Mouse (Mus musculus) heart, embryonic 14.5 days (tissue): ENCODE data around the gene Cpne2. TPM values are rescaled to one million over a fixed set of nuclear protein-coding genes. Genes with fewer than 3 reads are reported as not detected.

Source experiments
- ATAC-seq: fragments of 200-750 bp; cut with Nextera tagmentation; 2 replicates; pipeline ENCODE4 v1.8.0; 2017; ENCODE audit warnings: low read depth, moderate TSS enrichment; ENCODE audit not compliant: insufficient number of reproducible peaks, insufficient read depth, low FRiP score
- H3K27ac ChIP-seq, 2 experiments: fragments of 200-500 bp in 1 of 2; fragments of 300-500 bp in 1 of 2; sonication (generic) in 1 of 2; replicated peaks in 1 of 2; 2 replicates each; pipeline ENCODE4 v1.5.1; 2012 to 2014; ENCODE audit warnings: low read depth in 2 of 2, low read length in 2 of 2, control low read depth in 1 of 2, mild to moderate bottlenecking in 1 of 2, mixed read lengths in 1 of 2; ENCODE audit not compliant: control insufficient read depth in 1 of 2, insufficient read depth in 1 of 2
- H3K27me3 ChIP-seq: fragments of 300-500 bp; sonication (generic); 2 replicates; pipeline ENCODE4 v1.6.1; 2014; ENCODE audit warnings: mild to moderate bottlenecking, low read length, control low read depth; ENCODE audit not compliant: control insufficient read depth, insufficient read depth
- H3K36me3 ChIP-seq: fragments of 300-500 bp; sonication (generic); 2 replicates; pipeline ENCODE4 v1.6.1; 2014; ENCODE audit warnings: mild to moderate bottlenecking, control low read depth, low read length, mixed read lengths; ENCODE audit not compliant: control insufficient read depth, insufficient read depth
- H3K4me1 ChIP-seq, 2 experiments: fragments of 200-500 bp in 1 of 2; fragments of 300-500 bp in 1 of 2; sonication (generic) in 1 of 2; 2 replicates each; pipeline ENCODE4 v1.6.1; 2012 to 2014; ENCODE audit warnings: low read length in 2 of 2, control low read depth in 1 of 2, mixed read lengths in 1 of 2; ENCODE audit not compliant: control insufficient read depth in 2 of 2, insufficient read depth in 2 of 2
- H3K4me2 ChIP-seq: fragments of 300-500 bp; sonication (generic); 2 replicates; pipeline ENCODE4 v1.6.1; 2014; ENCODE audit warnings: mild to moderate bottlenecking, low read length
- H3K4me3 ChIP-seq, 2 experiments: fragments of 200-500 bp in 1 of 2; fragments of 300-500 bp in 1 of 2; sonication (generic) in 1 of 2; 2 replicates each; pipeline ENCODE4 v1.5.1; 2012 to 2014; ENCODE audit warnings: low read length in 2 of 2, mild to moderate bottlenecking in 2 of 2, control low read depth in 1 of 2, low read depth in 1 of 2, moderate library complexity in 1 of 2; ENCODE audit not compliant: control insufficient read depth in 1 of 2, insufficient read depth in 1 of 2
- H3K9ac ChIP-seq: fragments of 300-500 bp; sonication (generic); 2 replicates; pipeline ENCODE4 v1.6.1; 2014; ENCODE audit warnings: mild to moderate bottlenecking, low read length
- H3K9me3 ChIP-seq: fragments of 300-500 bp; sonication (generic); 2 replicates; pipeline ENCODE4 v1.6.1; 2016; ENCODE audit warnings: low read length, control low read depth; ENCODE audit not compliant: control insufficient read depth
- WGBS: fragments of 180-500 bp; shearing (Covaris S2); extraction: QIAGEN DNeasy Blood & Tissue Kit; methylation state at CpG from one replicate; pipeline ENCODE4 v1.1.7; 2014; 5-methylcytosine and 5-hydroxymethylcytosine counted together
- polyA plus RNA-seq: library from polyadenylated mRNA; unstranded; fragments of >200 nt; fragmentation: Nextera tagmentation; extraction: Ambion mirVana; gene quantifications from 2 replicates; pipeline ENCODE4 v1.2.1, GENCODE M21; 2014

Cpne2 gene
- polyA plus RNA-seq, result 6.7 and 6.8 TPM in 2 replicates

DNA sequence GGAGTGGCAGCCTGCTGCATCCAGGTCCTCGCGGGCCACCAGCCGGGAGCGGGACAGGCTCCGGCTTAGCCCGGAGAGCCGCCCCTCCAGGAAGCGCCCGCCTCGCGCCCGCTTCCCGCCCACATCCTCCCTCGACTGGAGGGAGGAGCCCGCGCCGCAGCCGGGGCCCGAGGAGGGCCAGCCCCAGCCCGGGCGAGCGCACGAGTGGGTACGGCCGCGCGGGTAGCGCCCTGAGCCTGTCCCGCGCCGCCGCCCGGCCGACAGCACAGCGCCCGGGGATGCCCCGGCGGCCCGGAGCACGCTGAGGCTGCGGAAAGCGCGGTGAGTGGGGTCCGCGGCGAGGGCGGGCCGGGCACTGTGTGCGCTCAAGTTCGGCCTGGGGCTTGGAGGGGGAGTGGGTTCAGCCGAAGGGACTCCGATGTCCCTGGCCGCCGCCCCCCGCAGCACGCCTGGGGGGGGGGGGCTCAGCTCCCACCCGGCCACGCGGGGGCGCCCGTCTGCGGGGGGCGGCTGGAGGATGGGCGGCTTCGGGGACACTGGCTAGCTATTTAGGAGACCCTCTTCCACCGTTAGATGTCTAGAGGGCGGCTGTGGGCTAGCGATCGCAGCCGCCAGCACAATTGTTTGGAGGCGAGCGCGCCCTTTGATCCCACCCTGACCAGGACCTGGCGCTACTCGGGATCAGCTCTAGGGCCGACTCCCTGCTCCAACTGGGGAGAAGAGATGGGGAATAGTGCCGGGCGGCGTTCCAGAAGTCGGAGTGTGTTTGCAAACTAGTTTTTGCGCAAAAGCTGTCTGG lies at the start of gene Cpne2:
TSS of gene Cpne2 (plus strand) at position 118 of the 799 bp plus-strand sequence.
- under 1% methylated on average over 69 of the region's 81 CpGs for WGBS
- Histone ChIP-seq H3K4me2 (peak within 1 kb of the TSS; percentile 99), H3K9me3 (no peaks in the 10 kb centered on the region), H3K4me3 (peak within 1 kb of the TSS; percentile 66 to 75), H3K4me1 (peaks cover 4 to 12% of the 10 kb centered on the region in 2 experiments; a peak in 2 of 4 replicates), H3K27ac (no peak within 1 kb of the TSS), H3K9ac (peak within 1 kb of the TSS; percentile 75), H3K36me3 (no peaks in the 10 kb centered on the region), H3K27me3 (peaks cover 38% of the 10 kb centered on the region)
- peak; percentile 78 for ATAC-seq

GRCm38 (mm10) chr8:94485288-94485687 lies 47.5 kb upstream of the Cpne2 start:
- Histone ChIP-seq H3K36me3 (no peaks in the 10 kb centered on the region), H3K4me1 (no peaks in the 10 kb centered on the region), H3K4me3 (no peak overlapping the region), H3K9ac (no peak overlapping the region), H3K9me3 (no peaks in the 10 kb centered on the region), H3K27me3 (peaks cover 5% of the 10 kb centered on the region), H3K27ac (no peak overlapping the region), H3K4me2 (no peak overlapping the region)
- WGBS, result 69% methylated on average over 3 of the region's 3 CpGs
- ATAC-seq, result no peak

DNA sequence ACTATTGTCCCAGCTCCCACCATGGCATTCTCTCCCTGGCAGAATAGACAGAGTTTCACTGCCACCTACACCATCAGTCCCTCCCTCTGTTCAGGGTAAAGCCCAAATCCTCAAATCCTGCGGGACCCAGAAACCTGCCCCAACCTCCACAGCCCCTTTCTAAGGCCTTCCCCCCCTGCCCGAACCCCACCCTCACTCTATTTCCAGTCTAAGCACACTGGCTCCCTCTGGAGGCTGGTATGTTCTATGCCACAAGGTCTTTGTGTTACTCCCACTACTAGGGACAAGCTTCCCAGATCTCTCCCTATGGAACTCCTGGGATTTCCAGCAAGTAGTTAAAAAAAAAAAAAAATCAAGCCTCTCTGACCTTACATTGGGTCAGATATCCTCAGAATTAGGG lies 46.9 kb upstream of the Cpne2 start:
- 22% methylated on average over 2 of the region's 2 CpGs for WGBS
- Histone ChIP-seq H3K4me1 (no peaks in the 10 kb centered on the region), H3K9me3 (no peaks in the 10 kb centered on the region), H3K27ac (no peak overlapping the region), H3K4me3 (no peak overlapping the region), H3K27me3 (peaks cover 8% of the 10 kb centered on the region), H3K9ac (no peak overlapping the region), H3K36me3 (no peaks in the 10 kb centered on the region), H3K4me2 (no peak overlapping the region)
- no peak for ATAC-seq

GRCm38 (mm10) chr8:94488016-94488415 lies 44.8 kb upstream of the Cpne2 start:
- peaks cover 0 to 3% of the 10 kb centered on the region in 2 experiments; a peak in 2 of 4 replicates for H3K4me1 ChIP-seq
- H3K27ac ChIP-seq, result no peak overlapping the region
- no peaks in the 10 kb centered on the region for H3K36me3 ChIP-seq
- no peak overlapping the region for H3K9ac ChIP-seq
- H3K9me3 ChIP-seq, result no peaks in the 10 kb centered on the region
- 55% methylated on average over 2 of the region's 2 CpGs for WGBS
- no peak overlapping the region for H3K4me3 ChIP-seq
- H3K27me3 ChIP-seq, result peaks cover 5% of the 10 kb centered on the region; the same call in 1 of the 2 replicates
- ATAC-seq, result no peak
- no peak overlapping the region for H3K4me2 ChIP-seq

DNA sequence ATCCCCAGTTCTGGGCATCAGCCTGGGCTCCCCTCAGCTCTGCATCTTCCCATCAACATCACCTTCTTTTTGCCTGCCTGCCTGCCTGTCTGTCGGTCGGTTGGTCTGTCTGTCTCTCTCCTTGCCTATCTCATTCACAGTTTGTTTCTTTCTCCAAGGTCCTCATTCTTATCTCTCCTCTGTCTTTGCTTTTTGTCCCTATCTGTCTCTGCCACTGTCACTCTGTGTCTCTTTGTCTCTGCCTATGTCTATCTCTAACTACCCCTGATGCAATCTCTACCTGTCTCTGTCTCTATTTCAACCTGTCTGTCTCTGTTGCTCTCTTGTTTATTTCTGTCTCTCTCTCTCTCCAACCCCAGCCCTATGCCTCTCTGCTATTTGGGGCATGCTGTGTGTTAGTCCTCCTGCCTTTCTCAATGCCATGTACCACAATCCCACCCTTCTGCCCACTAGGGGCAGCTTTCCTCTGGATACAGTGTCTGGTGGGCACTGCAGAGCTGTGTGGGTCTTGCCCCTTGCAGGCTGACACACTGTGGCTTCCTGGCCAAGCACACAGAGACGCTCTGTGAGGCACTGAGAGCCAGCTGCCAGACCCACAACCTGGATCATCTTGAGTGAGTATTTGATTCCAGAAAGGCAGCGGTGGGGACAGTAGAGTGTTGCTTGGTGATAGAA lies 42.8 kb upstream of the Cpne2 start:
- Histone ChIP-seq H3K36me3 (no peaks in the 10 kb centered on the region), H3K27me3 (peaks cover 4% of the 10 kb centered on the region; the same call in 1 of the 2 replicates), H3K4me3 (no peak overlapping the region), H3K4me1 (peaks cover 0 to 3% of the 10 kb centered on the region in 2 experiments; a peak in 2 of 4 replicates), H3K9ac (no peak overlapping the region), H3K27ac (no peak overlapping the region), H3K4me2 (no peak overlapping the region), H3K9me3 (no peaks in the 10 kb centered on the region)
- no peak for ATAC-seq
- 28% methylated on average over 4 of the region's 4 CpGs for WGBS

DNA sequence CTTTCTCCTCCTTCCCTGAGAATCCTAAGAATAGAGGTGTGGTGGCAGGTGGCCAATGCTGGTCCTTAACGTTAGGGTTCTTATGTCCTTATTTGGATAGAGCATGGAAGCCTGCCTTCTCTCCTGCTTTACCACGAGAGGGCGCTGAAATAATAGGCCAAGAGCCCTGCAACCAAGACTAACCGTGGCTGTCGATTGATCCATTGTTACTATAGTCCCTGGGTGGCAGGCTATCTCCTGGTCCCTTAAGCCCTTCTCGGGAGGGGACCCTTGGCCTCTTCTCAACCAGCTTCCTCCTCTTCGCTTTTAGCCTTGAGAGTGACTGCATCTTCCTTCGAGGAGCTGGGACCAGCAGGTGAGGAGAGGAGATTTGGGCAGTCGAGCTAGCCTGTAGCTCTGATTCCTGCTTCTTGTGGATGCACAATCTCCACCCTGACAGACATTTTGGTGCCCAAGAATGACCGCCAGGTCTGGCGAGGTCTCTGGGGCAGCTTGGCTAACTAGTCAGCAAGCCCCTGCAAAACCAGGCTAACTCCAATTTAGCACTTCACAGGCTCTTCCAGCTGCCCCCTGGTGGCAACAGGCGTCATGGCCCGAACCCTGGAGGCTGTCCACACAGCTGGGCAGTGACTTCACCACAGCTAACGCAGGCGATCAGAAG lies 40.6 kb upstream of the Cpne2 start:
- Histone ChIP-seq H3K36me3 (no peaks in the 10 kb centered on the region), H3K4me3 (peak overlapping the region; percentile 5 to 18; a peak in 3 of 4 replicates), H3K27ac (no peak overlapping the region), H3K4me2 (peak overlapping the region; percentile 65), H3K27me3 (peaks cover 4% of the 10 kb centered on the region; the same call in 1 of the 2 replicates), H3K4me1 (peaks cover 0 to 3% of the 10 kb centered on the region in 2 experiments; a peak in 2 of 4 replicates), H3K9me3 (no peaks in the 10 kb centered on the region), H3K9ac (0 out of 2 replicates have a peak overlapping the region, but pooled peaks have one; percentile 8)
- 5% methylated on average over 15 of the region's 15 CpGs for WGBS
- ATAC-seq, result 0 out of 2 replicates have a peak, but pooled peaks have one; percentile 36

GRCm38 (mm10) chr8:94493240-94493639 lies 39.5 kb upstream of the Cpne2 start:
- no peak overlapping the region for H3K4me2 ChIP-seq
- no peaks in the 10 kb centered on the region for H3K36me3 ChIP-seq
- peaks cover 0 to 3% of the 10 kb centered on the region in 2 experiments; a peak in 2 of 4 replicates for H3K4me1 ChIP-seq
- H3K4me3 ChIP-seq, result no peak overlapping the region
- peaks cover 4% of the 10 kb centered on the region; the same call in 1 of the 2 replicates for H3K27me3 ChIP-seq
- no peak overlapping the region for H3K9ac ChIP-seq
- H3K27ac ChIP-seq, result no peak overlapping the region
- no peaks in the 10 kb centered on the region for H3K9me3 ChIP-seq
- 41% methylated on average over 1 of the region's 1 CpGs for WGBS
- no peak for ATAC-seq
